Mouse (Mus musculus) olfactory bulb, adult 2 months (tissue): Measurements from ENCODE around the gene Pdlim7. TPM values are rescaled to one million over a fixed set of nuclear protein-coding genes. Genes with fewer than 3 reads are reported as not detected.
A peak's percentile ranks its signal among the peaks of the same experiment; 100 is the strongest.

Source experiments
- H3K27ac ChIP-seq: fragments of 200-500 bp; 2 replicates; pipeline ENCODE4 v1.5.1; 2012; ENCODE audit warnings: low read depth, low read length; ENCODE audit not compliant: insufficient read depth
- H3K4me1 ChIP-seq: fragments of 200-500 bp; 2 replicates; pipeline ENCODE4 v1.6.1; 2012; ENCODE audit warnings: low read length; ENCODE audit not compliant: control insufficient read depth, insufficient read depth
- H3K4me3 ChIP-seq: fragments of 200-500 bp; 2 replicates; pipeline ENCODE4 v1.5.1; 2012; ENCODE audit warnings: mild to moderate bottlenecking, low read depth, low read length, moderate library complexity; ENCODE audit not compliant: insufficient read depth
- CTCF ChIP-seq: fragments of 200-500 bp; IDR thresholded peaks from 2 replicates; pipeline ENCODE4 v1.5.1; 2012; ENCODE audit warnings: low read depth, mild to moderate bottlenecking, low read length, moderate library complexity; ENCODE audit not compliant: insufficient read depth
- POLR2A ChIP-seq: fragments of 200-500 bp; IDR thresholded peaks from 2 replicates; pipeline ENCODE4 v1.6.1; 2012; ENCODE audit warnings: mild to moderate bottlenecking, low read depth, low read length, moderate library complexity; ENCODE audit not compliant: insufficient read depth
- WGBS: fragments of 180-500 bp; shearing (Covaris S2); methylation state at CpG from one replicate; pipeline ENCODE4 v1.1.7; 2018; 5-methylcytosine and 5-hydroxymethylcytosine counted together
- polyA plus RNA-seq: library from polyadenylated mRNA; stranded (reverse); fragments of >200 nt; gene quantifications from 2 replicates; pipeline ENCODE4 v1.2.4, GENCODE M21; 2012; ENCODE audit warnings: low replicate concordance; ENCODE audit not compliant: missing spikeins, insufficient read depth, insufficient read length

Pdlim7 gene
- polyA plus RNA-seq, 1 experiment: not detected

DNA sequence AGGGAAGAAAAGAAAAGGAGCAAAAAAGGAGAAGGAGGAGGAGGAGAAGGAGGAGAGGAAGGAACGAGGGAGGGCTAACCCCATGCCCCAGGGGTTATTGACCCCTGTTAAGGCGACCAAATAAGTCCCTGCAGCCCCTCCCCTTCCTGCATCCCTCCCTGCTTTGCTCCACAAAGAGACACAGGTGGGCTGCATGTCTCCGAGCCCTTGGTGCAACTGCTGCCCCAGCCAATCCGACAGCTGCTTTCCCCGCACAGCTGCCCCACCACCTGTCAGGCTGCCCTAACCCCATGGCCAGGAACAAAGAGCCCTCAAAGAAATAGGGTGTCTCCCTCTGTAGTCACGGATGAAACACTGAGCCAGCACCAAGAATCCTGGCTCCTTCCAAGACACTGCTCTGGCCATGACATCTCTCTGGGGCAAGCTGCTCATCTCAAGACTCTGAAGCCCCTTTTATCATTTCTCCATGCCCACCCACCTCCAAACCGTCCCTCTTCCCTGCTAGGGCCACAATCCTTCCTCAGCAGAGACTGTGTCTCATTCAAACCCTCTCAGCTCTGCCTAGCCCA, 28.9 kb downstream of the Pdlim7 start:
- WGBS: 8% methylated on average over 7 of the region's 7 CpGs
- Histone ChIP-seq H3K27ac (peak overlapping the region; percentile 85), H3K4me3 (peak overlapping the region; percentile 86), H3K4me1 (peaks cover 43% of the 10 kb centered on the region)
- no peak for TF ChIP-seq CTCF
- no peak for TF ChIP-seq POLR2A

DNA sequence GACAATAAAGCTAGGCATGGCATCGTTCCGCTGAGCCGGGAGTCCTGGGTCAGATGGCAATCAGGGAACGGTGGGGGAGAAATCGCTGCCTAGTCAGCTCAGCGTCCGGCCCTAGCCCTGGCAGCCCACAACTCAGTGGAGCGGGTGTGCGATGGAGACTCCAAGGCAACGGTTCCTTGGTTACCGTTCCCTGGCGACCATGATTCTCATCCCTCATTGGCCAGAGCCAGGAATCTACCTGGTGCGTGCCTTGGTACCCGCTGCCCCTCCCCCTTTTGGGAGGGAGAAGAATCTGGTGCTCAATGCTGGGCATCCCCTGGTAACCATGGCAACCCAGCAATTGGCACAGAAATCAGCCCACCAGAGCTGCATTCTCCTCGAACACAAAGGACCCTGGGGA, 29.9 kb downstream of the Pdlim7 start:
- Histone ChIP-seq H3K4me3 (peak overlapping the region; percentile 86), H3K27ac (peak overlapping the region; percentile 85), H3K4me1 (peaks cover 43% of the 10 kb centered on the region)
- 0 out of 2 replicates have a peak, but pooled peaks have one; percentile 13 for TF ChIP-seq POLR2A
- TF ChIP-seq CTCF: no peak
- 4% methylated on average over 15 of the region's 15 CpGs for WGBS

DNA sequence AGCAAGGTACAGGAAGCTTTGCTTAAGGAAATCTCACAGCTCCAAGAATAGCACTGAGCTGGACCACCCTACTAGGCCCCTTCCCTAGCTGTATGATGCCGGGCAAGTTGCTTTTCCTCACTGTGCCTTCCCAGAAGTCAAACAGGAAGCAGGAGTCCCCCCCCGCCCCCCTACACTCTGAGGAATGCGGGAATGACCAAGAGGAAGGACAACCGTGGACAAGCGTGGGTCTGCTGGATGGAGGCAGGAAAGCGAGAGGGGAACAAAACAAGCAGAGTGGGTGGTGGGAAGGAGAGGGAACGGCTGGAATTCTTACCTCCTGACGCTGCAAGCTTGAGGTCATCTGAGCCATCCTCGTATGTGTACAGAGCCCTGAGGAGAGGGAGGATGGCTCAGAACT, 30.4 kb downstream of the Pdlim7 start:
- no peak for TF ChIP-seq CTCF
- TF ChIP-seq POLR2A: no peak
- WGBS: 15% methylated on average over 9 of the region's 9 CpGs
- Histone ChIP-seq H3K27ac (peak overlapping the region; percentile 85), H3K4me3 (peak overlapping the region; percentile 86), H3K4me1 (peaks cover 43% of the 10 kb centered on the region)

DNA sequence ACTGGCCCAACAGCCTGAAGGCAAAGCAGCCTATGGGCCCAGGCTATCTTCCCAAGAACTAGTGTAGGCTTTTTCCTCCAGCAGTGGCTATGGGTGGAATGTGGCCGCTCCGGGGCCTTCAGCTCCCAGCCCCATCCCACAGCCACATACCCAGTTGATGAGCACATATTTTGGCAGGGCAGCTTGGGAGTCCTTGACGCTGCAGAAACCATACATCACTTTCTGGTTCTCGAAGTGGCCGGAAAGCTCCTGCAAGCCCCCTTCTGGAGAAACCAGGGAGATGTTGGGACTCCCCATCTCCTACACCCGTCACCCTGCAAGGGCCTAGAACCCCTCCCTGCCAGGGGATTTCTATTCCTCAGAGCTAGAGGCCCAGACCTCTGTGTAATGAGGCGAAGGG, 30.9 kb downstream of the Pdlim7 start:
- H3K4me3 ChIP-seq: peak overlapping the region; percentile 86; the same call in 1 of the 2 replicates
- peak overlapping the region; percentile 7; the same call in 1 of the 2 replicates for H3K27ac ChIP-seq
- TF ChIP-seq CTCF: no peak
- TF ChIP-seq POLR2A: no peak
- peaks cover 45% of the 10 kb centered on the region for H3K4me1 ChIP-seq
- 34% methylated on average over 7 of the region's 7 CpGs for whole genome bisulfite sequencing

DNA sequence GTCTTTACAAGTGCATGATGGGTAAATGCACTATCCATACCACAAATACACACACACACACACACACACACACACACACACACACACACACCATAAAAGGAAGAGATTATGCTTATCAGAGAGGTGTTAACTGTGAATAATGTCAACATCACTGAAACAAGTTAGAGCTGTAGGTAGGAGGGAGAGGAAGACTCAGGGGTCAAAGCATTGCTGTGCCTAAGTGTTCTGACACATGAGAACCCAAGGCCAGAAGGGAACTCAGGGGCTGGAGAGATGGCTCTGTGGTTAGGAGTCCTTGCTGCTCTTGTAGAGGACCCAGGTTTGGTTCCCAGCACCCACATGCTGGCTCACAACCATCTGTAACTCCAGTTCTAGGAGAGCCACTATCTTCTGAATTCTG, 33.5 kb downstream of the Pdlim7 start:
- no peak for TF ChIP-seq POLR2A
- no peak for TF ChIP-seq CTCF
- Histone ChIP-seq H3K4me3 (no peak overlapping the region), H3K27ac (no peak overlapping the region), H3K4me1 (peaks cover 34% of the 10 kb centered on the region)

DNA sequence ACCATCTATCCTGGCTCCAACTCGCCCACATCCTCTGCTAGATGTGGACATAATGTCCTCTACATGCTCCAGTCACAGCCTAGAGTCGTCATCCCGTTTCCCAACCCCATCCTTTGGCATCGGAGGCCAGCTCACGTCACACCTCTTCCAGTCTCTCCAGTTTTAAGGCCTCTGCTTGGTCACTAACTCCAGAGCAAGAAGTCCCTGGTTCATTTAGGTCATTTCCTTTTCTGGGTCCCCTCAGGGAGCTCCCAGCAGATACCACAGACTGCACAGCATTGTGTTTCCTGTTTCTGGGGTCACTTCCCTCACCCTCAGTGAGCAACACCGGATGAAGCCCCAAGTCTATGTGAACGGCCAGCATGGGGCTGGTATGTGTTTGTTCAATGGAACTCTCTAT, 34.5 kb downstream of the Pdlim7 start:
- H3K4me1 ChIP-seq: peaks cover 33% of the 10 kb centered on the region
- no peak overlapping the region for H3K27ac ChIP-seq
- no peak for TF ChIP-seq POLR2A
- TF ChIP-seq CTCF: no peak
- 74% methylated on average over 7 of the region's 7 CpGs for WGBS
- H3K4me3 ChIP-seq: no peak overlapping the region

DNA sequence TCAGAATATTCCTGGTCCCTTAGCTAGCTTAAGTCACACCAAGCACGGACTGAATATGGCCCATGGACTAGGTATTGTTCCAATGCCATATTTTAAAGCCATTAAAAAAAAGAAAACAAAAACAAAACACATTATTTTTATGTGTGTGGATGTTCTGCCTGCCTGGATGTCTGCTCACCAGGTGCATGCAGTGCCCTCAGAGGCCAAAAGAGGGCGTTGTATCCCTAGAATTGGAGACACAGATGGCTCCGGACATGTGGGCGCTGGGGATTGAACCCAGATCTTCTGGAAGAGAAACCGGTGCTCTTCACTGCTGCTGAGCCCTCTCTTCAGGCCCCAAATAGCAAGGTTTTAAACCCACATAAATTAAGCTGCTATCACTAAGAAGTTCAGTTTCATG, 35.4 kb downstream of the Pdlim7 start:
- H3K4me3 ChIP-seq: no peak overlapping the region
- H3K4me1 ChIP-seq: peaks cover 33% of the 10 kb centered on the region
- H3K27ac ChIP-seq: no peak overlapping the region
- peak; percentile 47; the same call in 1 of the 2 replicates for TF ChIP-seq CTCF
- no peak for TF ChIP-seq POLR2A
- WGBS: 47% methylated on average over 5 of the region's 5 CpGs

DNA sequence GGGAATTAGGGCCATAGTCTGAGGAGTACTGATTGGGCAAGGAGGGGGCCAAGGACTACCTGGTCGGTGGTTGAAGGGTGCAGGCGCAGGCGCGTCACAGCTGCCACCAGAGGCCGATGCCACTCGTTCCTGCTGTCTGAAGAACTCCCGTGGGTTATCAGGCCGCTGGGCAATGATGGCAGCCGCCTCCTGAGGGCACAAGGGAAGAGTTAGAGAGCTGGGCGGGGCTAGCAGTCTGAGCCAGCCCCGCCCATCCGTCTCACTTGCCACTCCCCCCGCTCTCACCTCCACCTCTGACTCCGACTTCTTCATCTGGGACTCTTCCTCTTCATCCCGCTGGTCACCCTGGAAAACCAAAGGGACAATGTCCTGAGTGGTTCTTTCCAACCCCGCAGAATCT, 36.0 kb downstream of the Pdlim7 start:
- no peak overlapping the region for H3K27ac ChIP-seq
- TF ChIP-seq POLR2A: no peak
- TF ChIP-seq CTCF: no peak
- H3K4me1 ChIP-seq: peaks cover 34% of the 10 kb centered on the region
- WGBS: 69% methylated on average over 16 of the region's 16 CpGs
- H3K4me3 ChIP-seq: no peak overlapping the region

DNA sequence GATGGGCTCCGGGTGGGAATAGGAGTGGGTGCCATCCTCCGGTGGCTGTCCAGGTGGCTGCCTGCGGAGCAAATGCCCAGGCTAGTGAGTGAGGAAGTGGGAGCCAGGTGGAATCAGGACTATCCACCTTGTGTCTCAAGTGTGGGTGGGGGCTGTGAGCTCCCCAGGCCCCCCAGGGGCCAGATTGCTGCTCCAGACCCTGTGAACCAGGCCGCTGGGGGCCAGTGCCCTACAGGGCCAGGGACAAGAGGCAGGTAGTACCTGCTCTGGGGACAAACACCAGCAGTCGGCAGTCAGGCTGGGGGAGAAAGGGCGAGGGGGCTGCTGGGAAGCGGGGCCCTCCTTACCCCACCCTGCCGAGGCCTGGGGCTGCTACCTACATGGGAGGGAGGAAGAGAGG, 37.2 kb downstream of the Pdlim7 start:
- Histone ChIP-seq H3K4me1 (peaks cover 41% of the 10 kb centered on the region), H3K27ac (no peak overlapping the region), H3K4me3 (no peak overlapping the region)
- no peak for TF ChIP-seq POLR2A
- 94% methylated on average over 8 of the region's 8 CpGs for WGBS

DNA sequence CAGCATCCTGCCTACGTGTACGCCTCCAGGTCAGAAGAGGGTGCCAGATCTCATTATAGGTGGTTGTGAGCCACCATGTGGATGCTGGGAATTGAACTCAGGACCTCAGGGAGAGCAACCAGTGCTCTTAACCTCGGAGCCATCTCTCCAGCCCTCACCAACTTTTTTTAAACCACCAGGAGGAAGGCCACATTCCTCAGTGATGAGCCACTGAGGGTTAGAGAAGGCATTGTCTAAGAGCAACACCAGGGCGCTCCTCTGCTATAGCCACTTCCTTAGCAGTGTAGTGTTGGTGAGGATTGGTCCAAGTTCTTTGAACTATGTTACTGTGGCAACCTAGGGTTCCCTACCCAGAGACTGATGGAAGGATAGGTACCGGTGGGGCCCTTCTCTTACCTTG, 37.7 kb downstream of the Pdlim7 start:
- TF ChIP-seq CTCF (no peak), POLR2A (no peak)
- Histone ChIP-seq H3K4me3 (no peak overlapping the region), H3K27ac (no peak overlapping the region), H3K4me1 (peaks cover 46% of the 10 kb centered on the region)
- WGBS: 87% methylated on average over 5 of the region's 5 CpGs
